Mouse (Mus musculus) erythroblast, embryonic 14.5 days (primary cell): ENCODE measurements at regions not wholly inside any gene's neighbourhood (a gene's known extent, or its start where the extent isn't known, plus 50 kb on each side); places are given as distances from the start of the nearest gene placed in this dataset.

ENCODE experiments used
- H3K27me3 ChIP-seq: 2 replicates; pipeline ENCODE4 v1.6.1; 2012; ENCODE audit warnings: inconsistent platforms; ENCODE audit not compliant: control insufficient read depth
- H3K36me3 ChIP-seq: 2 replicates; pipeline ENCODE4 v1.6.1; 2012; ENCODE audit warnings: mild to moderate bottlenecking, inconsistent platforms; ENCODE audit not compliant: control insufficient read depth
- H3K4me1 ChIP-seq: 2 replicates; pipeline ENCODE4 v1.6.1; 2012; ENCODE audit warnings: inconsistent platforms; ENCODE audit not compliant: control insufficient read depth
- H3K4me3 ChIP-seq: replicated peaks from 2 replicates; pipeline ENCODE3; 2012; ENCODE audit warnings: moderate library complexity, mild to moderate bottlenecking, inconsistent platforms
- H3K9me3 ChIP-seq: 2 replicates; pipeline ENCODE4 v1.6.1; 2012; ENCODE audit warnings: low read length, inconsistent platforms, mixed read lengths; ENCODE audit not compliant: control insufficient read depth
- GATA1 ChIP-seq: IDR thresholded peaks from 2 replicates; pipeline ENCODE4 v1.6.1; 2012; ENCODE audit warnings: low read length, inconsistent platforms, mixed read lengths
- TAL1 ChIP-seq: IDR thresholded peaks from 3 replicates; pipeline ENCODE4 v1.6.1; 2012; ENCODE audit warnings: low read length, inconsistent platforms, mixed read lengths

- Histone ChIP-seq H3K36me3 (no peaks in the 10 kb centered on the region), H3K27me3 (no peaks in the 10 kb centered on the region), H3K9me3 (no peaks in the 10 kb centered on the region), H3K4me1 (no peaks in the 10 kb centered on the region), H3K4me3 (no peak overlapping the region)
- TF ChIP-seq GATA1, result no peak
- no peak for TF ChIP-seq TAL1
These were observed 152.9 kb downstream of the Hlx start for GRCm38 (mm10) chr1:184579475-184579874.

GRCm38 (mm10) chr1:184576527-184576926 is 155.9 kb downstream of the Hlx start:
- Histone ChIP-seq H3K36me3 (no peaks in the 10 kb centered on the region), H3K27me3 (no peaks in the 10 kb centered on the region), H3K4me1 (no peaks in the 10 kb centered on the region), H3K4me3 (no peak overlapping the region), H3K9me3 (no peaks in the 10 kb centered on the region)
- TF ChIP-seq GATA1 (no peak), TAL1 (no peak)

- no peaks in the 10 kb centered on the region for H3K4me1 ChIP-seq
- no peak for TF ChIP-seq TAL1
- no peak for TF ChIP-seq GATA1
- no peaks in the 10 kb centered on the region for H3K27me3 ChIP-seq
- H3K4me3 ChIP-seq, result no peak overlapping the region
- H3K9me3 ChIP-seq, result no peaks in the 10 kb centered on the region
- H3K36me3 ChIP-seq, result no peaks in the 10 kb centered on the region
These were observed 159.1 kb downstream of the Hlx start for GRCm38 (mm10) chr1:184573325-184573724.

GRCm38 (mm10) chr1:184570681-184571080 is 161.7 kb downstream of the Hlx start:
- Histone ChIP-seq H3K4me1 (no peaks in the 10 kb centered on the region), H3K9me3 (no peaks in the 10 kb centered on the region), H3K36me3 (no peaks in the 10 kb centered on the region), H3K4me3 (no peak overlapping the region), H3K27me3 (no peaks in the 10 kb centered on the region)
- TF ChIP-seq GATA1 (no peak), TAL1 (no peak)

GRCm38 (mm10) chr1:184562926-184563325 is 169.5 kb downstream of the Hlx start:
- Histone ChIP-seq H3K9me3 (no peaks in the 10 kb centered on the region), H3K4me1 (no peaks in the 10 kb centered on the region), H3K4me3 (no peak overlapping the region), H3K36me3 (no peaks in the 10 kb centered on the region), H3K27me3 (no peaks in the 10 kb centered on the region)
- TF ChIP-seq GATA1 (no peak), TAL1 (no peak)

GRCm38 (mm10) chr1:184562239-184562638 is 170.2 kb downstream of the Hlx start:
- TF ChIP-seq GATA1 (no peak), TAL1 (no peak)

GRCm38 (mm10) chr1:184559543-184559942 is 172.9 kb downstream of the Hlx start:
- Histone ChIP-seq H3K4me3 (no peak overlapping the region), H3K4me1 (no peaks in the 10 kb centered on the region), H3K27me3 (no peaks in the 10 kb centered on the region), H3K9me3 (no peaks in the 10 kb centered on the region), H3K36me3 (no peaks in the 10 kb centered on the region)
- TF ChIP-seq GATA1, result no peak
- no peak for TF ChIP-seq TAL1

More at GRCm38 (mm10) chr1:184562239-184562638, 170.2 kb downstream of the Hlx start:
- Histone ChIP-seq H3K4me1 (no peaks in the 10 kb centered on the region), H3K4me3 (no peak overlapping the region), H3K36me3 (no peaks in the 10 kb centered on the region), H3K9me3 (no peaks in the 10 kb centered on the region), H3K27me3 (no peaks in the 10 kb centered on the region)

- Histone ChIP-seq H3K9me3 (no peaks in the 10 kb centered on the region), H3K36me3 (no peaks in the 10 kb centered on the region), H3K4me1 (no peaks in the 10 kb centered on the region), H3K4me3 (no peak overlapping the region), H3K27me3 (no peaks in the 10 kb centered on the region)
- TF ChIP-seq TAL1, result no peak
- no peak for TF ChIP-seq GATA1
These were observed 178.6 kb downstream of the Hlx start for GRCm38 (mm10) chr1:184553791-184554190.

- no peaks in the 10 kb centered on the region for H3K9me3 ChIP-seq
- no peaks in the 10 kb centered on the region for H3K36me3 ChIP-seq
- H3K4me3 ChIP-seq, result no peak overlapping the region
- no peaks in the 10 kb centered on the region for H3K4me1 ChIP-seq
- no peaks in the 10 kb centered on the region for H3K27me3 ChIP-seq
- TF ChIP-seq TAL1 (no peak), GATA1 (no peak)
These were observed 181.9 kb downstream of the Hlx start for GRCm38 (mm10) chr1:184550491-184550890.

- no peaks in the 10 kb centered on the region for H3K9me3 ChIP-seq
- no peaks in the 10 kb centered on the region for H3K36me3 ChIP-seq
- H3K4me3 ChIP-seq, result no peak overlapping the region
- H3K4me1 ChIP-seq, result no peaks in the 10 kb centered on the region
- H3K27me3 ChIP-seq, result no peaks in the 10 kb centered on the region
- TF ChIP-seq TAL1 (no peak), GATA1 (no peak)
These were observed 184.7 kb downstream of the Hlx start for GRCm38 (mm10) chr1:184547650-184548235.
